Mouse (Mus musculus) ES-Bruce4 (cell line): ENCODE data around the gene Pkib.

Experiments used
- CTCF ChIP-seq: IDR thresholded peaks from one replicate; pipeline ENCODE4 v1.8.1; 2011; ENCODE audit warnings: low read depth, low read length
- EP300 ChIP-seq: IDR thresholded peaks from 2 replicates; pipeline ENCODE4 v1.6.1; 2011; ENCODE audit warnings: low read depth, low read length; ENCODE audit not compliant: insufficient read depth
- POLR2A ChIP-seq: IDR thresholded peaks from one replicate; pipeline ENCODE4 v1.8.1; 2011; ENCODE audit warnings: low read length; ENCODE audit not compliant: insufficient read depth

GRCm38 (mm10) chr10:57690161-57690560 is 58.4 kb downstream of the Pkib start:
- no peak for TF ChIP-seq CTCF
- TF ChIP-seq POLR2A, result no peak
- no peak for TF ChIP-seq EP300
